Mouse (Mus musculus) ES-E14 (cell line): ENCODE data around the gene Olfr1368.
"Not testable (repeated sequence)": the region's sequence is repeated elsewhere in the genome, so short reads cannot be mapped to it uniquely, and the experiment has no call there.

Source experiments
- MAFK ChIP-seq: IDR thresholded peaks from 2 replicates; pipeline ENCODE4 v1.6.1; 2014; ENCODE audit warnings: mild to moderate bottlenecking, low read depth, low read length, inconsistent platforms; ENCODE audit not compliant: insufficient read depth
- ZC3H11A ChIP-seq: IDR thresholded peaks from 2 replicates; pipeline ENCODE4 v1.6.1; 2012; ENCODE audit warnings: low read depth, mild to moderate bottlenecking, inconsistent platforms, low read length, borderline replicate concordance

DNA sequence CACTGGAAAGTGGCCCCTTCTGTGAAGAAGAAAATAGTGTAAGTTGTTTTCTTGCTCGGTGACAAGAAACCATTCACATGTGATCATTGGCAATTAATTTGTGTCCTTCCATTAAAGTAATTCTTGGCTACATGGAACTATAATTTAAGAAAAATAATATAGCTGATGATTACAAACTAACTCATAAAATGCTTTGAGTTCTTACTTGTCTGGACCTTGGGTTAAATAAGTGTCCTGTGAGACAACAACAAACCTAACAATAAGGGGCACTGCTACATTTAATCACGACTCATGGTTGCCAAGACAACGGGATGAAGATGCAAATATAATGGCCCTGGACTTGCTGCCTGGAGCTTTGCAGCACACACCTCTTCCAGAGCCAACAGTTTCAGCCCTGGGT lies 34.5 kb downstream of the Olfr1368 start, which contains the start of gene Olfr1369-ps1:
- not testable (repeated sequence) for TF ChIP-seq ZC3H11A, MAFK
